Mouse (Mus musculus) limb, embryonic 14.5 days (tissue): ENCODE data around the gene Osbpl3. TPM values are rescaled to one million over a fixed set of nuclear protein-coding genes. Genes with fewer than 3 reads are reported as not detected.
A peak's percentile ranks its signal among the peaks of the same experiment; 100 is the strongest.

ENCODE experiments used
- ATAC-seq: fragments of 200-750 bp; cut with Nextera tagmentation; 2 replicates; pipeline ENCODE4 v1.8.0; 2017; ENCODE audit warnings: low read depth, moderate number of reproducible peaks, moderate TSS enrichment; ENCODE audit not compliant: low FRiP score
- DNase-seq: peaks from one replicate; pipeline ENCODE4 v3.0.0-alpha.2; 2015; ENCODE audit warnings: low spot score
- H3K27ac ChIP-seq: fragments of 300-500 bp; sonication (generic); replicated peaks from 2 replicates; pipeline ENCODE4 v1.5.1; 2014; ENCODE audit warnings: low read depth, mild to moderate bottlenecking, low read length, moderate library complexity, mixed read lengths
- H3K27me3 ChIP-seq: fragments of 300-500 bp; sonication (generic); 2 replicates; pipeline ENCODE4 v1.6.1; 2014; ENCODE audit warnings: low read length, mixed read lengths; ENCODE audit not compliant: control insufficient read depth, insufficient read depth
- H3K36me3 ChIP-seq: fragments of 300-500 bp; sonication (generic); 2 replicates; pipeline ENCODE4 v1.6.1; 2014; ENCODE audit warnings: mild to moderate bottlenecking, low read length, moderate library complexity, mixed read lengths; ENCODE audit not compliant: control insufficient read depth, insufficient read depth
- H3K4me1 ChIP-seq: fragments of 300-500 bp; sonication (generic); 2 replicates; pipeline ENCODE4 v1.6.1; 2014; ENCODE audit warnings: antibody characterized with exemption, low read length, mixed read lengths; ENCODE audit not compliant: control insufficient read depth, insufficient read depth
- H3K4me2 ChIP-seq: fragments of 300-500 bp; sonication (generic); replicated peaks from 2 replicates; pipeline ENCODE4 v1.6.1; 2014; ENCODE audit warnings: low read depth, mild to moderate bottlenecking, low read length, moderate library complexity; ENCODE audit not compliant: severe bottlenecking
- H3K4me3 ChIP-seq: fragments of 300-500 bp; sonication (generic); replicated peaks from 2 replicates; pipeline ENCODE4 v1.5.1; 2014; ENCODE audit warnings: low read length
- H3K9ac ChIP-seq: fragments of 300-500 bp; sonication (generic); 2 replicates; pipeline ENCODE4 v1.6.1; 2014; ENCODE audit warnings: mild to moderate bottlenecking, low read depth, low read length, moderate library complexity; ENCODE audit not compliant: severe bottlenecking
- H3K9me3 ChIP-seq: fragments of 300-500 bp; sonication (generic); 2 replicates; pipeline ENCODE4 v1.6.1; 2016; ENCODE audit warnings: low read length; ENCODE audit not compliant: control insufficient read depth
- POLR2A ChIP-seq: fragments of 200-500 bp; IDR thresholded peaks from 2 replicates; pipeline ENCODE4 v1.8.0; 2012; ENCODE audit warnings: inconsistent platforms, mild to moderate bottlenecking, moderate library complexity, borderline replicate concordance; ENCODE audit not compliant: insufficient read depth, insufficient read length; ENCODE audit errors: extremely low read depth
- WGBS: fragments of 180-500 bp; shearing (Covaris S2); extraction: QIAGEN DNeasy Blood & Tissue Kit; methylation state at CpG from one replicate; pipeline ENCODE4 v1.1.7; 2014; 5-methylcytosine and 5-hydroxymethylcytosine counted together
- polyA plus RNA-seq, 2 experiments: library from polyadenylated mRNA; depleted of rRNA in 1 of 2; stranded (reverse) in 1 of 2; unstranded in 1 of 2; fragments of >200 nt; fragmentation: Nextera tagmentation in 1 of 2; extraction: Ambion mirVana in 1 of 2; gene quantifications; 2 replicates each; pipeline versions ENCODE4 v1.2.1 to v1.2.3; 2012 to 2014

The Osbpl3 gene
- polyA plus RNA-seq, 2 experiments: 10.9 to 19.8 TPM

- no peak for DNase-seq
- 60% methylated on average over 12 of the region's 12 CpGs for WGBS
These were observed 141.5 kb downstream of the Osbpl3 start for GRCm38 (mm10) chr6:50314406-50315071.

GRCm38 (mm10) chr6:50312647-50313046, 143.4 kb downstream of the Osbpl3 start:
- no peaks in the 10 kb centered on the region for H3K27me3 ChIP-seq
- H3K4me1 ChIP-seq: no peaks in the 10 kb centered on the region
- no peak overlapping the region for H3K27ac ChIP-seq
- no peak for TF ChIP-seq POLR2A
- H3K9ac ChIP-seq: no peak overlapping the region
- H3K4me3 ChIP-seq: no peak overlapping the region
- DNase-seq: peak; percentile 86
- H3K9me3 ChIP-seq: no peaks in the 10 kb centered on the region
- WGBS: 37% methylated on average over 4 of the region's 4 CpGs
- peak; percentile 65; the same call in 1 of the 2 replicates for ATAC-seq
- H3K36me3 ChIP-seq: no peaks in the 10 kb centered on the region
- no peak overlapping the region for H3K4me2 ChIP-seq

More at GRCm38 (mm10) chr6:50314406-50315071, 141.5 kb downstream of the Osbpl3 start:
- H3K9ac ChIP-seq: no peak overlapping the region
- peaks cover 3% of the 10 kb centered on the region; the same call in 1 of the 2 replicates for H3K36me3 ChIP-seq
- no peaks in the 10 kb centered on the region for H3K27me3 ChIP-seq
- no peak overlapping the region for H3K4me2 ChIP-seq
- no peaks in the 10 kb centered on the region for H3K9me3 ChIP-seq
- no peak overlapping the region for H3K4me3 ChIP-seq
- H3K27ac ChIP-seq: no peak overlapping the region
- TF ChIP-seq POLR2A: no peak
- ATAC-seq: no peak
- H3K4me1 ChIP-seq: no peaks in the 10 kb centered on the region

- 39% methylated on average over 6 of the region's 6 CpGs for WGBS
- Histone ChIP-seq H3K4me1 (no peaks in the 10 kb centered on the region), H3K27me3 (no peaks in the 10 kb centered on the region), H3K4me2 (no peak overlapping the region), H3K36me3 (peaks cover 3% of the 10 kb centered on the region; the same call in 1 of the 2 replicates), H3K9me3 (no peaks in the 10 kb centered on the region), H3K9ac (no peak overlapping the region), H3K27ac (no peak overlapping the region), H3K4me3 (no peak overlapping the region)
- no peak for TF ChIP-seq POLR2A
- ATAC-seq (peak; percentile 69), DNase-seq (peak; percentile 34)
These were observed 147.0 kb downstream of the Osbpl3 start for GRCm38 (mm10) chr6:50309019-50309418.

- Histone ChIP-seq H3K4me2 (no peak overlapping the region), H3K27ac (no peak overlapping the region), H3K27me3 (no peaks in the 10 kb centered on the region), H3K9ac (no peak overlapping the region), H3K4me1 (no peaks in the 10 kb centered on the region), H3K4me3 (no peak overlapping the region), H3K9me3 (no peaks in the 10 kb centered on the region), H3K36me3 (peaks cover 7% of the 10 kb centered on the region; the same call in 1 of the 2 replicates)
- ATAC-seq (no peak), DNase-seq (no peak)
- TF ChIP-seq POLR2A: no peak
- WGBS: 83% methylated on average over 4 of the region's 4 CpGs
These were observed 149.4 kb downstream of the Osbpl3 start for GRCm38 (mm10) chr6:50306625-50307024.

- Histone ChIP-seq H3K4me3 (no peak overlapping the region), H3K9me3 (no peaks in the 10 kb centered on the region), H3K36me3 (peaks cover 7% of the 10 kb centered on the region; the same call in 1 of the 2 replicates), H3K4me2 (no peak overlapping the region), H3K27ac (no peak overlapping the region), H3K27me3 (no peaks in the 10 kb centered on the region), H3K4me1 (no peaks in the 10 kb centered on the region), H3K9ac (no peak overlapping the region)
- DNase-seq (peak; percentile 64), ATAC-seq (no peak)
- 62% methylated on average over 4 of the region's 4 CpGs for WGBS
- no peak for TF ChIP-seq POLR2A
These were observed 151.0 kb downstream of the Osbpl3 start for GRCm38 (mm10) chr6:50304949-50305491.
